9 mouse cellular contexts compared by ENCODE assay signal in the genomic region with DNA sequence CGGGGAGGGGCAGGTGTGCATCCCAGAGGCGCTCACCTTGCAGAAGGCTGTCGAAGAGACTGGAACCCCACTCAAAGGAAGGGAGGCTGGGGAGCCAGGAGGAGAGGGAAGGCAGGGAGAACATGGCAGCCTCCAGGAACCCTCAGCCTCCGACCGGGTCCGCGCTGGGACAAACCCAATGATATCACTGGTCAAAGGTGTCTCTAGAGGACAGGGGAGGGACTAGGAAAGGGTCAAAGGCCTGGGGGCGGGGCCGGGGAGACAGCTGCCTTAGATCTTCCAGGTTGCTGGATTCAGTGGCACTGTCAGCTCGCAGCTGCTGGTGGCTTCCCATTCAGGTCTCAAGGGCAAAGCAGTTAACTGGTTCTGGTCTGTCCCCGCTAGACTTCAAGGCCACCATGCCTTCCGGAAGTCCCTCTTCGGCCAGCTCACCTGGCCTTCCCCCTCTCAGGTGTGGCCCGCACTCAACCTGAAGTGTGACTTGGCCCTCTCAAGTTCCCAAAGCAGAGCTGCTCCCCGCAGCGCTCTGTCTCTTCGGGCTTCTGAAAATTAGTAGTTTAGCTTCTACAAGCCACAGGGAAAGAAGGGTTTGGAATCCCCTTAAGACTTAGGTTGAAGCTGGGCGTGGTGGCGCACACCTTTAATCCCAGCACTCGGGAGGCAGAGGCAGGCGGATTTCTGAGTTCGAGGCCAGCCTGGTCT. TPM values are rescaled to one million over a fixed set of nuclear protein-coding genes. Genes with fewer than 3 reads are reported as not detected.
DNase-seq lines count a peak whose midpoint lies in the region; ATAC-seq lines count a peak whose summit lies in the region.
"Had no signal": no experiment of that assay in that cellular context is flagged by ENCODE, and none has a peak within 500 bp of the region (broad histone marks: within the 10 kb centered on the region; RNA-seq: fewer than 3 reads in every experiment).

No protein-coding gene starts in this region.

- peak; percentile 78 for ATAC-seq in intestine, embryonic 15.5 days
- peak; percentile 82 for ATAC-seq in liver, embryonic 16.5 days (ENCODE audit: low read depth)
- no peak for ATAC-seq in neural tube, embryonic 14.5 days (ENCODE audit: low read depth)

- 13% methylated on average over 22 of the region's 22 CpGs for WGBS in embryonic facial prominence, embryonic 10.5 days
- WGBS in intestine, embryonic 15.5 days: 11% methylated on average over 22 of the region's 22 CpGs
- WGBS in liver, embryonic 16.5 days (ENCODE audit: insufficient replicate concordance): 11% methylated on average over 22 of the region's 22 CpGs
- WGBS in neural tube, embryonic 14.5 days: 12% methylated on average over 22 of the region's 22 CpGs

- peaks cover 10% of the 10 kb centered on the region for H3K27me3 ChIP-seq in embryonic facial prominence, embryonic 10.5 days (replicated peaks; ENCODE audit: low read depth, poor library complexity, severe bottlenecking)
- no peaks in the 10 kb centered on the region for H3K27me3 ChIP-seq in intestine, embryonic 15.5 days (replicated peaks)
- H3K27me3 ChIP-seq in liver, embryonic 16.5 days (ENCODE audit: control insufficient read depth, insufficient read depth, low read depth, low read length): no peaks in the 10 kb centered on the region; the same call in 1 of the 2 replicates
- H3K27me3 ChIP-seq in neural tube, embryonic 14.5 days (ENCODE audit: control insufficient read depth, insufficient read depth, low read length): no peaks in the 10 kb centered on the region

- peak overlapping the region; percentile 77 for H3K27ac ChIP-seq in embryonic facial prominence, embryonic 10.5 days (replicated peaks)
- H3K27ac ChIP-seq in intestine, embryonic 15.5 days: peak overlapping the region; percentile 44
- H3K27ac ChIP-seq in liver, embryonic 16.5 days (ENCODE audit: low read length): peak overlapping the region; percentile 10; the same call in 1 of the 2 replicates
- no peak overlapping the region for H3K27ac ChIP-seq in neural tube, embryonic 14.5 days (ENCODE audit: low read depth, low read length)

- no peaks in the 10 kb centered on the region for H3K36me3 ChIP-seq in embryonic facial prominence, embryonic 10.5 days (replicated peaks)
- no peaks in the 10 kb centered on the region for H3K36me3 ChIP-seq in intestine, embryonic 15.5 days
- H3K36me3 ChIP-seq in liver, embryonic 16.5 days (ENCODE audit: control insufficient read depth, insufficient read depth): no peaks in the 10 kb centered on the region
- no peaks in the 10 kb centered on the region for H3K36me3 ChIP-seq in neural tube, embryonic 14.5 days (ENCODE audit: control insufficient read depth, insufficient read depth, low read length)

- peak; percentile 67 for DNase-seq in adrenal gland, postnatal 10 days
- DNase-seq in adrenal gland, postnatal 4 days (ENCODE audit: low spot score in 2 of 2): no peak
- peak; percentile 55 for DNase-seq in embryonic facial prominence, embryonic 10.5 days (ENCODE audit: low spot score)
- DNase-seq in frontal cortex, postnatal 10 days (ENCODE audit: low spot score in 2 of 2): no peak
- no peak for DNase-seq in MN1 (ENCODE audit: low spot score)

- H3K9ac ChIP-seq in intestine, embryonic 15.5 days: peak overlapping the region; percentile 58
- H3K9ac ChIP-seq in liver, embryonic 16.5 days (ENCODE audit: low read depth, low read length): peak overlapping the region; percentile 58
- no peak overlapping the region for H3K9ac ChIP-seq in neural tube, embryonic 14.5 days (replicated peaks; ENCODE audit: low read depth, low read length)

- H3K4me1 ChIP-seq in embryonic facial prominence, embryonic 10.5 days: peaks cover 37% of the 10 kb centered on the region
- peaks cover 17% of the 10 kb centered on the region for H3K4me1 ChIP-seq in intestine, embryonic 15.5 days (replicated peaks)
- H3K4me1 ChIP-seq in liver, embryonic 16.5 days (ENCODE audit: control insufficient read depth, low read depth, low read length): peaks cover 12% of the 10 kb centered on the region
- H3K4me1 ChIP-seq in neural tube, embryonic 14.5 days (ENCODE audit: control insufficient read depth, insufficient read depth, low read length): no peaks in the 10 kb centered on the region

- H3K9me3 ChIP-seq in embryonic facial prominence, embryonic 10.5 days: no peaks in the 10 kb centered on the region
- H3K9me3 ChIP-seq in intestine, embryonic 15.5 days: no peaks in the 10 kb centered on the region
- no peaks in the 10 kb centered on the region for H3K9me3 ChIP-seq in liver, embryonic 16.5 days (replicated peaks; ENCODE audit: control insufficient read depth, low read length)
- H3K9me3 ChIP-seq in neural tube, embryonic 14.5 days (ENCODE audit: control insufficient read depth, low read length): no peaks in the 10 kb centered on the region

- peak overlapping the region; percentile 71 for H3K4me2 ChIP-seq in intestine, embryonic 15.5 days (replicated peaks)
- H3K4me2 ChIP-seq in liver, embryonic 16.5 days (ENCODE audit: low read depth, low read length): peak overlapping the region; percentile 59
- H3K4me2 ChIP-seq in neural tube, embryonic 14.5 days (ENCODE audit: low read depth, low read length): peak overlapping the region; percentile 30

- peak overlapping the region; percentile 54 for H3K4me3 ChIP-seq in embryonic facial prominence, embryonic 10.5 days
- peak overlapping the region; percentile 42 for H3K4me3 ChIP-seq in intestine, embryonic 15.5 days (replicated peaks)
- peak overlapping the region; percentile 58 for H3K4me3 ChIP-seq in liver, embryonic 16.5 days (ENCODE audit: low read depth, low read length)
- H3K4me3 ChIP-seq in neural tube, embryonic 14.5 days (ENCODE audit: low read depth, low read length): no peak overlapping the region

RNA-seq across cellular contexts. Expression of a gene that starts 0.4 kb away (rescaled TPM):
- total RNA-seq in adrenal gland, postnatal 10 days (2021): 1 to 10 TPM; 7.9 to 9.5 TPM
- total RNA-seq in adrenal gland, postnatal 4 days (2021): 1 to 10 TPM; 3.7 to 3.8 TPM
- polyA plus RNA-seq in embryonic facial prominence, embryonic 10.5 days (2016; fragmentation: Nextera tagmentation; extraction: Ambion mirVana): 1.5 and 2.1 TPM in 2 replicates
- polyA plus RNA-seq in intestine, embryonic 15.5 days (2015; fragmentation: Nextera tagmentation; extraction: Ambion mirVana): 18.5 and 21.0 TPM in 2 replicates
- polyA plus RNA-seq in liver, embryonic 16.5 days (2015; fragmentation: Nextera tagmentation; extraction: Ambion mirVana): 4.5 and 5.3 TPM in 2 replicates
- 0.12 and 0.26 TPM in 2 replicates for polyA plus RNA-seq in neural tube, embryonic 14.5 days (2014; fragmentation: Nextera tagmentation; extraction: Ambion mirVana)

RNA-seq across cellular contexts. Expression of a gene that starts 5.6 kb away (rescaled TPM):
- total RNA-seq in adrenal gland, postnatal 10 days (2021): 10 to 100 TPM; 36.1 to 39.2 TPM
- total RNA-seq in adrenal gland, postnatal 4 days (2021): 1 to 10 TPM; 7.4 to 9.5 TPM
- 0.09 TPM in 1 of 2 replicates, not detected in the other for polyA plus RNA-seq in embryonic facial prominence, embryonic 10.5 days (2016; fragmentation: Nextera tagmentation; extraction: Ambion mirVana)
- 3.3 and 4.3 TPM in 2 replicates for polyA plus RNA-seq in intestine, embryonic 15.5 days (2015; fragmentation: Nextera tagmentation; extraction: Ambion mirVana)
- 0.08 and 0.14 TPM in 2 replicates for polyA plus RNA-seq in liver, embryonic 16.5 days (2015; fragmentation: Nextera tagmentation; extraction: Ambion mirVana)
- polyA plus RNA-seq in neural tube, embryonic 14.5 days (2014; fragmentation: Nextera tagmentation; extraction: Ambion mirVana): not detected in 2 replicates
- total RNA-seq: hematopoietic stem cell, adult 5-6 weeks had no signal

RNA-seq across cellular contexts. Expression of a gene that starts 12.1 kb away (rescaled TPM):
- 10 to 100 TPM; 14.8 to 21.6 TPM for total RNA-seq in adrenal gland, postnatal 10 days (2021)
- 10 to 100 TPM; 24.9 to 32.1 TPM for total RNA-seq in adrenal gland, postnatal 4 days (2021)
- polyA plus RNA-seq in embryonic facial prominence, embryonic 10.5 days (2016; fragmentation: Nextera tagmentation; extraction: Ambion mirVana): 56.3 and 68.1 TPM in 2 replicates
- polyA plus RNA-seq in intestine, embryonic 15.5 days (2015; fragmentation: Nextera tagmentation; extraction: Ambion mirVana): 63.9 and 68.9 TPM in 2 replicates
- 1.5 and 2.3 TPM in 2 replicates for polyA plus RNA-seq in liver, embryonic 16.5 days (2015; fragmentation: Nextera tagmentation; extraction: Ambion mirVana)
- polyA plus RNA-seq in neural tube, embryonic 14.5 days (2014; fragmentation: Nextera tagmentation; extraction: Ambion mirVana): 29.1 and 32.9 TPM in 2 replicates

RNA-seq across cellular contexts. Expression of a gene that starts 46.7 kb away (rescaled TPM):
- total RNA-seq in adrenal gland, postnatal 10 days (2021): 10 to 100 TPM; 37.6 to 42.2 TPM
- total RNA-seq in adrenal gland, postnatal 4 days (2021): 10 to 100 TPM; 55.5 to 60.5 TPM
- 4.9 and 5.2 TPM in 2 replicates for polyA plus RNA-seq in embryonic facial prominence, embryonic 10.5 days (2016; fragmentation: Nextera tagmentation; extraction: Ambion mirVana)
- polyA plus RNA-seq in intestine, embryonic 15.5 days (2015; fragmentation: Nextera tagmentation; extraction: Ambion mirVana): 3.9 and 4.5 TPM in 2 replicates
- polyA plus RNA-seq in liver, embryonic 16.5 days (2015; fragmentation: Nextera tagmentation; extraction: Ambion mirVana): 1.0 and 1.5 TPM in 2 replicates
- 5.3 and 6.5 TPM in 2 replicates for polyA plus RNA-seq in neural tube, embryonic 14.5 days (2014; fragmentation: Nextera tagmentation; extraction: Ambion mirVana)

Comparison
In these comparisons a context has a peak if more than half of its experiments do, and no peak if none do; other contexts are left out.
1. DNase-seq: peak in adrenal gland, postnatal 10 days (single experiment) and embryonic facial prominence, embryonic 10.5 days (single experiment); none in adrenal gland, postnatal 4 days (0 of 2), frontal cortex, postnatal 10 days (0 of 2) and MN1 (single experiment).
2. Peak in every context shown above with its lines, with median percentiles within 50 percentile points of each other: H3K4me2 ChIP-seq.